Mouse (Mus musculus) hindbrain, embryonic 11.5 days (tissue): ENCODE measurements around the gene Mdh1. TPM values are rescaled to one million over a fixed set of nuclear protein-coding genes. Genes with fewer than 3 reads are reported as not detected.
"Not testable (repeated sequence)": the region's sequence is repeated elsewhere in the genome, so short reads cannot be mapped to it uniquely, and the experiment has no call there.

Experiments used
- ATAC-seq: fragments of 200-750 bp; cut with Nextera tagmentation; 2 replicates; pipeline ENCODE4 v1.8.0; 2017; ENCODE audit warnings: mild to moderate bottlenecking, moderate TSS enrichment, moderate library complexity; ENCODE audit not compliant: low FRiP score
- DNase-seq: peaks from one replicate; pipeline ENCODE4 v3.0.0-alpha.2; 2015; ENCODE audit warnings: low spot score
- H3K27ac ChIP-seq: fragments of 300-500 bp; sonication (generic); 2 replicates; pipeline ENCODE4 v1.5.1; 2014; ENCODE audit warnings: mild to moderate bottlenecking, low read depth, low read length
- H3K27me3 ChIP-seq: fragments of 300-500 bp; sonication (generic); 2 replicates; pipeline ENCODE4 v1.6.1; 2014; ENCODE audit warnings: mild to moderate bottlenecking, low read length, moderate library complexity, mixed read lengths; ENCODE audit not compliant: control insufficient read depth, insufficient read depth
- H3K36me3 ChIP-seq: fragments of 300-500 bp; sonication (generic); 2 replicates; pipeline ENCODE4 v1.6.1; 2014; ENCODE audit warnings: mild to moderate bottlenecking, low read length, moderate library complexity, mixed read lengths; ENCODE audit not compliant: control insufficient read depth, insufficient read depth
- H3K4me1 ChIP-seq: fragments of 300-500 bp; sonication (generic); replicated peaks from 2 replicates; pipeline ENCODE4 v1.6.1; 2014; ENCODE audit warnings: low read length, mixed read lengths; ENCODE audit not compliant: control insufficient read depth, insufficient read depth
- H3K4me2 ChIP-seq: fragments of 300-500 bp; sonication (generic); replicated peaks from 2 replicates; pipeline ENCODE4 v1.6.1; 2014; ENCODE audit warnings: mild to moderate bottlenecking, low read depth, low read length
- H3K4me3 ChIP-seq: fragments of 300-500 bp; sonication (generic); 2 replicates; pipeline ENCODE4 v1.5.1; 2014; ENCODE audit warnings: low read depth, low read length
- H3K9ac ChIP-seq: fragments of 300-500 bp; sonication (generic); 2 replicates; pipeline ENCODE4 v1.6.1; 2014; ENCODE audit warnings: low read depth, low read length
- H3K9me3 ChIP-seq: fragments of 300-500 bp; sonication (generic); 2 replicates; pipeline ENCODE4 v1.6.1; 2016; ENCODE audit warnings: low read length; ENCODE audit not compliant: control insufficient read depth
- WGBS: fragments of 180-500 bp; shearing (Covaris S2); extraction: QIAGEN DNeasy Blood & Tissue Kit; methylation state at CpG from one replicate; pipeline ENCODE4 v1.1.7; 2014; 5-methylcytosine and 5-hydroxymethylcytosine counted together
- polyA plus RNA-seq: library from polyadenylated mRNA; unstranded; fragments of >200 nt; fragmentation: Nextera tagmentation; extraction: Ambion mirVana; gene quantifications from 2 replicates; pipeline ENCODE4 v1.2.1, GENCODE M21; 2014

The Mdh1 gene
- polyA plus RNA-seq, 1 experiment from 2014 or later, result 428 TPM

DNA sequence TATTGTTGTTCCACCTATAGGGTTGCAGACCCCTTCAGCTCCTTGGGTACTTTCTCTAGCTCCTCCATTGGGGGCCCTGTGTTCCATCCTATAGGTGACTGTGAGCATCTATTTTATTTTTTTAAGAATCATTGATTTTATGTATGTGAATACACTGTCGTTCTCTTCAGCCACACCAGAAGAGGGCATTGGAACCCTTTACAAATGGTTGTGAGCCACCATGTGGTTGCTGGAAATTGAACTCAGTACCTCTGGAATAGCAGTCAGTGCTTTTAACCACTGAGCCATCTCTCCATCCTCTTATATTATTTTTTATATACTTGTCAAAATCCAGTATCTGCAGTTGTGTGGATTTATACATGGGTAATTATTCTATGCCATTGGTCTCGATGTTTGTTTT lies 41.3 kb downstream of the Mdh1 start:
- not testable (repeated sequence) for H3K36me3 ChIP-seq, ATAC-seq, H3K4me1 ChIP-seq, H3K4me3 ChIP-seq, H3K9ac ChIP-seq, H3K4me2 ChIP-seq, H3K27me3 ChIP-seq, H3K9me3 ChIP-seq, H3K27ac ChIP-seq, DNase-seq
- 85% methylated on average over 2 of the region's 2 CpGs for WGBS

DNA sequence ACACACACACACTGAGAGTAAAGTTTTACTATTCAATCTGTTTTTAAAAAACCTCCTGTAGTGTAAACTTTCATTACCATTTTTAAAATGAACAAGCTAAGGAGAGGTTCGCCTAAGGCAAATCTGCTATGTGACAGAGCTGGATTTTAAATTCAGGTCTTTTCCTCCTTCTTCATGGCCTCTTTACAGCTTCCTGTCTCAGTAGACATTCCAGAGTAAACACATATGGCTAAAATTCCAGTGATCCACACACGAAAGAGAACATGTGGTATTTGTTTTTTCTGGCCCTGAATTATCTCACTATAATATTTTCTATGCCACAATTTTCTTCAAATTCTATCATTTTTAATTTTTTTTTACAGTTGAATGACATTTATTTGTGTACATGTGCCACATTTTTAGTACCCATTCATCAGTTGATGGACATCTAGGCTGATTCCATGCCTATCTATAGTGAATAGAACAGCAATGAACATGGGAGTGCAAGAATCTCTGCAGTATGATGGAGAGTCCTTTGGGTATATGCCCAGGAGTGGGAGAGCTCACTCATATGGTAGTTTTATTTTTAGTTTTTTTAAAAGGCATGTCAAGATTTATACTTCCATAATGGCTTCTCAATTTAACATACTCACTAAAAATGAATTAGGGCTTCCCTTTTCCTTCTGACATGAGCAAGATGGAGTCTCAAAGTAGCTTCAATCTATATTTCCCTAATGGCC lies 43.3 kb downstream of the Mdh1 start:
- Histone ChIP-seq H3K27me3 (no peaks in the 10 kb centered on the region), H3K9ac (no peak overlapping the region), H3K4me1 (no peaks in the 10 kb centered on the region), H3K36me3 (no peaks in the 10 kb centered on the region), H3K4me2 (no peak overlapping the region), H3K9me3 (no peaks in the 10 kb centered on the region), H3K4me3 (no peak overlapping the region), H3K27ac (no peak overlapping the region)
- 72% methylated on average over 2 of the region's 2 CpGs for WGBS
- DNase-seq (no peak), ATAC-seq (no peak)

- Histone ChIP-seq H3K27me3 (no peaks in the 10 kb centered on the region), H3K27ac (no peak overlapping the region), H3K36me3 (no peaks in the 10 kb centered on the region), H3K9ac (no peak overlapping the region), H3K4me2 (no peak overlapping the region), H3K9me3 (no peaks in the 10 kb centered on the region), H3K4me3 (no peak overlapping the region), H3K4me1 (no peaks in the 10 kb centered on the region)
- WGBS, result 89% methylated on average over 9 of the region's 9 CpGs
- DNase-seq, result no peak
- no peak for ATAC-seq
These were observed 54.4 kb downstream of the Mdh1 start for GRCm38 (mm10) chr11:21517726-21518125.

DNA sequence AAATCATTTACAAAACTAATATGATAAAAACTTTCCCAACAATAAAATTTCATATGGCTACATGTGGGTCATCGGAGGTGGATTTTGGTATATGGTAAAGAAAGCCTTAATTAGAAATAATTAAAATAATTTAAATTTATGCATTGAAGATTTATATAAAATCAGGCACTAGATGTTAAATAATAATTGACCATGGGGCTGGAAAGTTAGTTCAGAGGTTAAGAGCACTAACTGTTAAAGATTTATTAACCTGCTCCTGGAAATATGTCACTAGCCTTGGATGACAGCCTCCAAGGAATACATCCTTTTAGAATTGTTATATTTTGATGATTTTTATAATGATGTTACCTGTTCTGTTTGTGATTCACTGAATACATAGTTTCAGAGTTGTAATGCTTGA lies 55.8 kb downstream of the Mdh1 start:
- not testable (repeated sequence) for DNase-seq, H3K9ac ChIP-seq, H3K4me1 ChIP-seq, H3K4me3 ChIP-seq, ATAC-seq, H3K9me3 ChIP-seq, H3K4me2 ChIP-seq, H3K36me3 ChIP-seq, H3K27ac ChIP-seq, H3K27me3 ChIP-seq
- 88% methylated on average over 1 of the region's 1 CpGs for WGBS

- not testable (repeated sequence) for H3K27me3 ChIP-seq, ATAC-seq, DNase-seq, H3K4me3 ChIP-seq, H3K4me1 ChIP-seq, H3K36me3 ChIP-seq, H3K27ac ChIP-seq, H3K9ac ChIP-seq, H3K4me2 ChIP-seq, H3K9me3 ChIP-seq
- WGBS, result 76% methylated on average over 1 of the region's 1 CpGs
These were observed 61.6 kb downstream of the Mdh1 start for GRCm38 (mm10) chr11:21510577-21510976.

- 71% methylated on average over 1 of the region's 1 CpGs for WGBS
- not testable (repeated sequence) for DNase-seq
These were observed 63.5 kb downstream of the Mdh1 start for GRCm38 (mm10) chr11:21508713-21509112.

DNA sequence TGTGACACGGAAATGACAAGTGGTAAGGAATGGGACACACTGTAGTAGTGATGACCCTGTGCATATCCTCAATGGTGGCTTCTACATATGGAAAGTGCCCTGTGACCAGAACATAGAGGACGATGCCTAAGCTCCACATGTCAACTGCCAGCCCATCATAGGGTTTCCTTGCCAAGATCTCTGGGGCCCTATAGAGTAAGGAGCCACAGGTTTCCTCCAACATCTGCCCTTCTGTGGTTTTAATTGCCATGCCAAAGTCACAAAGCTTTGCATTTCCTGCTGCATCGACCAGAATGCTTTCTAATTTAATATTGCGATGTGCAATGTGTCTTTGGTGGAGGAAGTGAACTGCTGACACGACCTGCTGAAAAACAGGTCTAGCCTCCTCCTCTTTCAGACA lies 65.1 kb downstream of the Mdh1 start:
- H3K4me1 ChIP-seq, H3K4me3 ChIP-seq, ATAC-seq, H3K27ac ChIP-seq, DNase-seq, H3K36me3 ChIP-seq, H3K9ac ChIP-seq, H3K4me2 ChIP-seq, H3K9me3 ChIP-seq, H3K27me3 ChIP-seq: not testable (repeated sequence)
- WGBS, result 95% methylated on average over 5 of the region's 5 CpGs

More at GRCm38 (mm10) chr11:21508713-21509112, 63.5 kb downstream of the Mdh1 start:
- not testable (repeated sequence) for H3K9ac ChIP-seq, H3K27me3 ChIP-seq, H3K4me2 ChIP-seq, ATAC-seq, H3K4me3 ChIP-seq, H3K27ac ChIP-seq, H3K4me1 ChIP-seq, H3K36me3 ChIP-seq, H3K9me3 ChIP-seq

Other genes starting within 250 kb of the Mdh1 start
- 71.7 and 75.6 TPM in 2 replicates for gene Ugp2, start 201.2 kb downstream of the Mdh1 start, polyA plus RNA-seq
- 13.8 and 16.0 TPM in 2 replicates for gene Wdpcp, start 132 bp downstream of the Mdh1 start, polyA plus RNA-seq